Mouse (Mus musculus) CH12.LX (cell line): ENCODE results near the gene Stox2. TPM values are rescaled to one million over a fixed set of nuclear protein-coding genes. Genes with fewer than 3 reads are reported as not detected.

Experiments used
- DNase-seq: peaks from one replicate; pipeline ENCODE4 v3.0.0-alpha.2; 2013; ENCODE audit errors: extremely low read depth
- H3K27ac ChIP-seq: 2 replicates; pipeline ENCODE4 v1.5.1; 2012; ENCODE audit warnings: low read depth, mild to moderate bottlenecking, control low read depth, moderate library complexity; ENCODE audit not compliant: insufficient read depth
- H3K27me3 ChIP-seq: replicated peaks from 2 replicates; pipeline ENCODE3; 2012; ENCODE audit warnings: inconsistent platforms
- H3K36me3 ChIP-seq, 2 experiments: replicated peaks in 1 of 2; 2 replicates each; pipeline versions ENCODE3 to v1.6.1; 2012; ENCODE audit warnings: inconsistent platforms in 1 of 2, low read length in 1 of 2, mild to moderate bottlenecking in 1 of 2, mixed read lengths in 1 of 2, moderate library complexity in 1 of 2; ENCODE audit not compliant: control insufficient read depth in 1 of 2, insufficient read depth in 1 of 2
- H3K4me1 ChIP-seq, 2 experiments: 2 replicates each; pipeline ENCODE4 v1.6.1; 2012; ENCODE audit warnings: inconsistent platforms in 1 of 2, moderate library complexity in 1 of 2; ENCODE audit not compliant: insufficient read depth in 2 of 2, control insufficient read depth in 1 of 2
- H3K4me2 ChIP-seq: 2 replicates; pipeline ENCODE4 v1.6.1; 2012; ENCODE audit warnings: low read depth, mild to moderate bottlenecking, control low read depth; ENCODE audit not compliant: poor library complexity, insufficient read depth, severe bottlenecking
- H3K4me3 ChIP-seq, 3 experiments: fragments of 150-350 bp in 1 of 3; sonication (generic) in 1 of 3; replicated peaks in 1 of 3; 2 replicates each; pipeline versions ENCODE3 to v1.5.1; 2011 to 2012; ENCODE audit warnings: low read depth in 2 of 3, low read length in 2 of 3, mild to moderate bottlenecking in 2 of 3, moderate library complexity in 2 of 3, control low read depth in 1 of 3, improper control_type of control experiment in 1 of 3, inconsistent platforms in 1 of 3, mixed read lengths in 1 of 3; ENCODE audit not compliant: poor library complexity in 1 of 3
- H3K79me2 ChIP-seq: replicated peaks from 2 replicates; pipeline ENCODE4 v1.6.1; 2012; ENCODE audit warnings: mild to moderate bottlenecking, moderate library complexity; ENCODE audit not compliant: control insufficient read depth, poor library complexity, insufficient read depth, severe bottlenecking; ENCODE audit errors: extremely low read depth
- H3K9ac ChIP-seq: 2 replicates; pipeline ENCODE4 v1.6.1; 2012; ENCODE audit warnings: low read depth, mild to moderate bottlenecking, control low read depth, moderate library complexity; ENCODE audit not compliant: insufficient read depth
- H3K9me3 ChIP-seq: replicated peaks from 2 replicates; pipeline ENCODE3; 2012; ENCODE audit warnings: low read length, inconsistent platforms, mixed read lengths
- CTCF ChIP-seq, 2 experiments: IDR thresholded peaks in 1 of 2; conservative IDR thresholded peaks in 1 of 2; 2 replicates each; pipeline ENCODE4 v1.5.1; 2011 to 2012; ENCODE audit warnings: low read depth in 2 of 2, low read length in 2 of 2, improper control_type of control experiment in 1 of 2, inconsistent platforms in 1 of 2, mild to moderate bottlenecking in 1 of 2, moderate library complexity in 1 of 2
- ELF1 ChIP-seq: IDR thresholded peaks from 2 replicates; pipeline ENCODE4 v1.6.1; 2014; ENCODE audit warnings: low read depth, mild to moderate bottlenecking, inconsistent platforms, low read length, improper control_type of control experiment
- ETS1 ChIP-seq: conservative IDR thresholded peaks from 2 replicates; pipeline ENCODE4 v1.6.1; 2012; ENCODE audit warnings: low read depth, mild to moderate bottlenecking, inconsistent platforms, low read length, improper control_type of control experiment, moderate library complexity
- IRF4 ChIP-seq: IDR thresholded peaks from 2 replicates; pipeline ENCODE4 v1.6.1; 2014; ENCODE audit warnings: low read depth, mild to moderate bottlenecking, inconsistent platforms, low read length, improper control_type of control experiment
- JUN ChIP-seq: IDR thresholded peaks from 2 replicates; pipeline ENCODE4 v1.6.1; 2011; ENCODE audit warnings: low read depth, mild to moderate bottlenecking, low read length, improper control_type of control experiment, moderate library complexity; ENCODE audit not compliant: insufficient read depth
- JUND ChIP-seq: conservative IDR thresholded peaks from 2 replicates; pipeline ENCODE4 v1.6.1; 2011; ENCODE audit warnings: low read depth, low read length, improper control_type of control experiment
- MAFK ChIP-seq: IDR thresholded peaks from 2 replicates; pipeline ENCODE4 v1.6.1; 2011; ENCODE audit warnings: low read length, improper control_type of control experiment; ENCODE audit not compliant: insufficient replicate concordance
- MEF2A ChIP-seq: IDR thresholded peaks from 2 replicates; pipeline ENCODE4 v1.6.1; 2014; ENCODE audit warnings: low read depth, mild to moderate bottlenecking, inconsistent platforms, low read length, improper control_type of control experiment, borderline replicate concordance
- MXI1 ChIP-seq: IDR thresholded peaks from 2 replicates; pipeline ENCODE4 v1.6.1; 2011; ENCODE audit warnings: mild to moderate bottlenecking, low read depth, low read length, improper control_type of control experiment
- NRF1 ChIP-seq: IDR thresholded peaks from 2 replicates; pipeline ENCODE4 v1.6.1; 2014; ENCODE audit warnings: low read depth, mild to moderate bottlenecking, inconsistent platforms, low read length, improper control_type of control experiment, moderate library complexity
- PAX5 ChIP-seq: IDR thresholded peaks from 2 replicates; pipeline ENCODE4 v1.6.1; 2012; ENCODE audit warnings: low read length, inconsistent platforms, mixed read lengths
- POLR2A ChIP-seq: IDR thresholded peaks from 2 replicates; pipeline ENCODE4 v1.6.1; 2011; ENCODE audit warnings: low read depth, mild to moderate bottlenecking, improper control_type of control experiment, low read length
- POLR2AphosphoS2 ChIP-seq: IDR thresholded peaks from 2 replicates; pipeline ENCODE4 v1.6.1; 2011; ENCODE audit warnings: low read depth, low read length, improper control_type of control experiment
- SIN3A ChIP-seq: IDR thresholded peaks from 2 replicates; pipeline ENCODE4 v1.6.1; 2012; ENCODE audit warnings: low read length, improper control_type of control experiment, inconsistent platforms
- TBP ChIP-seq: conservative IDR thresholded peaks from 2 replicates; pipeline ENCODE4 v1.6.1; 2011; ENCODE audit warnings: low read depth, low read length, improper control_type of control experiment
- TCF12 ChIP-seq: IDR thresholded peaks from 2 replicates; pipeline ENCODE4 v1.6.1; 2014; ENCODE audit warnings: low read depth, mild to moderate bottlenecking, inconsistent platforms, low read length, improper control_type of control experiment
- USF2 ChIP-seq: conservative IDR thresholded peaks from 2 replicates; pipeline ENCODE4 v1.6.1; 2011; ENCODE audit warnings: low read depth, low read length, improper control_type of control experiment
- ZMIZ1 ChIP-seq: IDR thresholded peaks from 2 replicates; pipeline ENCODE4 v1.6.1; 2012; ENCODE audit warnings: low read depth, mild to moderate bottlenecking, inconsistent platforms, low read length, improper control_type of control experiment
- dilution Hi-C: fragments of 300-500 bp; cut with MboI; formaldehyde crosslinking; loops from 2 replicates; pipeline ENCODE4 v1.14.3; 2020; ENCODE audit warnings: low sequenced_read_pairs; ENCODE audit not compliant: extremely low pct_unique_long_range_greater_than_20kb, extremely low pct_ligation_motif_present
- in situ Hi-C: fragments of 300-500 bp; cut with MboI; formaldehyde crosslinking; loops from 3 replicates; pipeline ENCODE4 v1.14.3; 2019; ENCODE audit warnings: low sequenced_read_pairs, low pct_ligation_motif_present, low pct_unique_long_range_greater_than_20kb, mixed read lengths
- polyA plus RNA-seq: library from polyadenylated mRNA; unstranded; fragments of >175 nt; gene quantifications from 2 replicates; pipeline ENCODE4 v1.2.1, GENCODE M21; 2012; ENCODE audit warnings: low read depth; ENCODE audit not compliant: insufficient read length
- total RNA-seq, 2 experiments: library from RNA; depleted of rRNA; stranded (reverse); fragments of 300-350 nt in 1 of 2; fragments of >200 nt in 1 of 2; gene quantifications; 2 replicates each; pipeline ENCODE4 v1.2.3; 2012 to 2014

Gene Stox2
- total and polyA plus RNA-seq, 3 experiments, result 0.23 to 1.0 (median 0.42) TPM

- Histone ChIP-seq H3K9me3 (no peaks in the 10 kb centered on the region), H3K79me2 (no peaks in the 10 kb centered on the region), H3K4me2 (no peak overlapping the region), H3K27me3 (no peaks in the 10 kb centered on the region), H3K36me3 (no peaks in the 10 kb centered on the region), H3K9ac (no peak overlapping the region), H3K27ac (no peak overlapping the region)
- DNase-seq, result peak; percentile 13
- dilution Hi-C loops, result no loop called here
- TF ChIP-seq ELF1 (no peak), CTCF (conservative IDR thresholded peaks at IDR 0.05 in 1 of 2, IDR thresholded peaks at IDR 0.05 in 1 of 2; ENCODE audit: low read depth in 2 of 2, low read length in 2 of 2) (peak in 1 of 2 experiments; percentile 49; a peak in 3 of 4 replicates)
- TF ChIP-seq, all 38 proteins: peak for 1
- H3K4me1 ChIP-seq, result peaks cover 0 to 18% of the 10 kb centered on the region in 2 experiments; a peak in 2 of 4 replicates
- in situ Hi-C loops, result loop anchor here (25.0 kb wide), 3 partner anchors 301 to 1099 kb away; partner anchors contain the start of genes Cenpu, Helt and Ing2
- no peak overlapping the region for H3K4me3 ChIP-seq
Measured at GRCm38 (mm10) chr8:47385810-47386209, 60.4 kb downstream of the Stox2 start.

DNA sequence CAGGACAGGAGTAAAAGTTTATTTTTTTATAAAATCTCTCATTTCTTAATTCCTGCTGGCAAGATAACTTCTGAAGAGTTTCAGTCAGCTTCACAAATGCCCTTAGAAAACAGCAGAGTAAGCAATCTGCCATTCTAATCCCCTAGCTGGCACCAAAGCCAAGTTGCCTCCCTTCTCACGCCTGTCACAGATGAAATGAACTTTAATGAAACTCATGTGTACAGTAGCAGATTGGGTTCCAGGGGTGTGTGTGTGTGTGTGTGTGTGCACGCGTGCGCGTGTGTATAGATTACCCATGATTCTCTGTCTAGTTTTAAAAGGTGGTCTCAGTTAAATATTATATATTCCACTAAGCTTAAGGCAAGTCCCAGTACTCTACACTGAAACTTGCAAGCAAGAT, 62.0 kb downstream of the Stox2 start:
- no peaks in the 10 kb centered on the region for H3K27me3 ChIP-seq
- dilution Hi-C loops (no loop called here), in situ Hi-C loops (loop anchor here (25.0 kb wide), 3 partner anchors 303 to 1097 kb away; partner anchors contain the start of genes Cenpu, Helt and Ing2)
- no peak for DNase-seq
- H3K27ac ChIP-seq, result no peak overlapping the region
- peak overlapping the region; percentile 47; the same call in 1 of the 2 replicates for H3K4me2 ChIP-seq
- TF ChIP-seq MAFK (no peak), ZMIZ1 (no peak), SIN3A (no peak), JUN (no peak), MXI1 (no peak), TBP (no peak), MEF2A (no peak), JUND (no peak), ETS1 (no peak), IRF4 (no peak), USF2 (no peak), TCF12 (no peak), PAX5 (no peak), POLR2A (no peak), POLR2AphosphoS2 (no peak), NRF1 (no peak)
- H3K36me3 ChIP-seq, result no peaks in the 10 kb centered on the region
- no peak overlapping the region for H3K4me3 ChIP-seq
- peaks cover 3 to 22% of the 10 kb centered on the region in 2 experiments; a peak in 3 of 4 replicates for H3K4me1 ChIP-seq
- no peak overlapping the region for H3K9ac ChIP-seq
- H3K79me2 ChIP-seq, result no peaks in the 10 kb centered on the region
- no peaks in the 10 kb centered on the region for H3K9me3 ChIP-seq
